Mouse (Mus musculus): Measurements from ENCODE around the gene St8sia1.

Gene St8sia1

GRCm38 (mm10) chr6:142979665-142980660, 15.7 kb upstream of the St8sia1 start:
- DNase-seq (ENCODE audit: low read depth, low spot score), result no peak

DNA sequence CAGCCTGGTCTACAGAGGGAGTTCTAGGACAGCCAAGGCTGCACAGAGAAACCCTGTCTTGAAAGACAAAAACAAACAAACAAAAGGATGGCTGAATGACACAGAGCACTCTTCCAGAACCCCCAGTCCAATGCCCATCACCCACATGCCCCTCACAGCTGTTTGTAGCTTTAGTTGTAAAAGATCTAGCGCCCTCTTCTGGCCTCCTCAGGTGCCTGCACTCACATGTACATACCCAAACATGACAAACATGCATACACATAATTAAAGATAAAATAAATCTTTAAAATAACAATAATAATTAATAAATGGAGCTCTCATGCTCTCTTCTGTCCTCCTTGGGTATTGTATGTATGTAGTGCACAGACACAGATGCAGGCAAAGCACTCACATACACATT, 13.0 kb upstream of the St8sia1 start:
- DNase-seq (ENCODE audit: low read depth, low spot score), result no peak

GRCm38 (mm10) chr6:142973289-142973688, 9.0 kb upstream of the St8sia1 start:
- DNase-seq (ENCODE audit: low read depth, low spot score), result no peak

GRCm38 (mm10) chr6:142972205-142972604, 8.0 kb upstream of the St8sia1 start:
- DNase-seq (ENCODE audit: low read depth, low spot score), result no peak

GRCm38 (mm10) chr6:142967407-142967806, 3.2 kb upstream of the St8sia1 start:
- DNase-seq (ENCODE audit: low read depth, low spot score), result no peak

DNA sequence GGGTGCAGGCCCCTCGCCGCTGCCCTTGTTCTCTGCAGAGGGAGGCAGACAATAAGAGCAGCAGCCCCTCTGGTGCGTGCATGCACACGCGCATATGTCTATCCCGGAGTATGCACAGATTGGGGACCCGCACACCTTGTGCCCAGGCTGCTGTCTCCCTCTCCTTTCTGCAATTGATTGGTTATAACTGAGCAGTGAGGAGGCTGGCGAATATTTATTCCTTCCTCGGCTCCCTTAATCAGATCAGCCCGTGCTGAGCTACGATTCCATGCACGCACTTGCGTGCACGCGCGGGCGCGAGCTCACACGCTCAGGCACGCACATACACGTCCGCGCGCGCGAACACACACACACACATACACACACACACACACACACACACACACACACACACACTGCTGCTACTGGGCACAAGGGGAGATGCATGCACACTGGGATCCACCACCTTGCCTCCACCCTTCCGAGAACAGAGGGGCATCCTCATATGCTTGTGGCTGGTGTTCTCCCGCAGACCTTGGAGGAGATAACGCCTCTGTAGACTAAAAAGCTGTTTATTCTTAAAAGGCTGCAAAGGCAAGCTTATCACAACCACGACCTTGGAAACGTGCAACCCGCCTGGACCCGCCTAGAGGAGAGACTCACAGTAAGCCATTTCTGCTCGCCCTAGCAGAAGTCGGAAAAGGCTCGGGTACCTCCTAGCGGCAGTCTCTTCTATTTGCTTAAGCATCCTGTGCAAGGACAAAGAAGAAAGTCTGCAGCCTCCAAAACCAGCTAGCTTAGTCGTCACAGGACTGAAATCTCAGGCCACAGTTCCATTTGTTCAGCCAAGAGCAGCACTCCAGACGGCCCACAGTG, 506 bp upstream of the St8sia1 start:
- DNase-seq (ENCODE audit: low read depth, low spot score), result peak; percentile 91

- DNase-seq (ENCODE audit: low read depth, low spot score), result peak; percentile 31
Observed at GRCm38 (mm10) chr6:142963480-142964075, 674 bp downstream of the St8sia1 start.

DNA sequence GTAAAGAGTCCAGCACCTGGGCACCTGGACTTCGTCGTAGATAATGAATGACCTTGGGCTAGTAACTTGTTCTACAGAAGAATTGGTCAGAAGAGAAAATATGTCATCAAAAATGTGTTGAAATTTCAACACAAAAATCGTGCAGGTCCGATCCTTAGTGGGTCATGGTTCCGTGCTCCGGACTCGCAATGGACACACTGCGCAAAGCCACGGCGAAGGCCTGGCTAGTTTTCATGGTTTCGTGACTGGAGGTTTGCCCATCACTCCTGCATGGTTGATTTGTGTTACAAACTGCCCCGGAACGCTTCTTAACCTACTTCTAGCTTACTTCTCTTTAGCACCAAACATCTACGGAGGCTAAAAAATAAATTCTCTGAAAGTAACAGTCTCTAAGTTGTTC, 1.4 kb downstream of the St8sia1 start:
- DNase-seq (ENCODE audit: low read depth, low spot score), result no peak

DNA sequence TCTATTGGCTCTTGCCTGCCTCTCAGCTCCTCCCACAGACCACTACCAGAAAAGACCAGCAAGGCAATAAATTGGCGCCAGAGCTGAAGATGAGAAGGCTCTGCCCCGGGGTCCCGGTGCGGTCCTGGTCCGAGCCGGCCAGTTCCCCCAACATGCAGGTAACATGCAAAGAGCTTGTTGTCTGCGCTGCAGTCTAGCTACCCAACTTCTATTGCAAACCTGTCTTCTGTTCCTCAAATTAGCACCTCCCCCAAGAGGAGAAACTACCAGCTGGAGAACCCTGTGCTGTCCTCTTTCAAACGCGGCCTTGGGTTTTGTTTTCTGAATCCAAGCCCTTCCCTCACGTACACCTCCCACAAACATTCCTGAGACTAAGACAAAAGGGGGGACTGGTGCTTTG, 1.8 kb downstream of the St8sia1 start:
- peak; percentile 47 for DNase-seq (ENCODE audit: low read depth, low spot score)

- no peak for DNase-seq (ENCODE audit: low read depth, low spot score)
Observed at GRCm38 (mm10) chr6:142961721-142962455, 2.4 kb downstream of the St8sia1 start.

- peak; percentile 45 for DNase-seq (ENCODE audit: low read depth, low spot score)
Observed at GRCm38 (mm10) chr6:142956556-142956955, 7.7 kb downstream of the St8sia1 start.

- DNase-seq (ENCODE audit: low read depth, low spot score), result no peak
Observed at GRCm38 (mm10) chr6:142955281-142955680, 9.0 kb downstream of the St8sia1 start.

DNA sequence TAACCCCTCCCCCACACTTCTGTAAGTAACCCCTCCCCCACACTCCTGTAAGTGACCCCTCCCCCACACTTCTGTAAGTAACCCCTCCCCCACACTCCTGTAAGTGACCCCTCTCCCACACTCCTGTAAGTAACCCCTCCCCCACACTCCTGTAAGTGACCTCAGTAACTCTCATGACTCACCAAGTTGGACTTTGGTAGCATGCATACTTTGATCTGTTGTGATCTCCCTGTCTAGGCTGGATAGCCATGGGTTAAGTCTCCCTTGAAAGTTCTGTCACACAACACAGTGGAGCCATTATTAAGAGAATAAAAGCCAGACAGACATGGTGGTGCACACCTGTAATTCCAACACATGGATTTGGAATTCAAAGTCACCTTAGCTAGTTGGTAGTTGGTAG, 11.1 kb downstream of the St8sia1 start:
- peak; percentile 39 for DNase-seq (ENCODE audit: low read depth, low spot score)

DNA sequence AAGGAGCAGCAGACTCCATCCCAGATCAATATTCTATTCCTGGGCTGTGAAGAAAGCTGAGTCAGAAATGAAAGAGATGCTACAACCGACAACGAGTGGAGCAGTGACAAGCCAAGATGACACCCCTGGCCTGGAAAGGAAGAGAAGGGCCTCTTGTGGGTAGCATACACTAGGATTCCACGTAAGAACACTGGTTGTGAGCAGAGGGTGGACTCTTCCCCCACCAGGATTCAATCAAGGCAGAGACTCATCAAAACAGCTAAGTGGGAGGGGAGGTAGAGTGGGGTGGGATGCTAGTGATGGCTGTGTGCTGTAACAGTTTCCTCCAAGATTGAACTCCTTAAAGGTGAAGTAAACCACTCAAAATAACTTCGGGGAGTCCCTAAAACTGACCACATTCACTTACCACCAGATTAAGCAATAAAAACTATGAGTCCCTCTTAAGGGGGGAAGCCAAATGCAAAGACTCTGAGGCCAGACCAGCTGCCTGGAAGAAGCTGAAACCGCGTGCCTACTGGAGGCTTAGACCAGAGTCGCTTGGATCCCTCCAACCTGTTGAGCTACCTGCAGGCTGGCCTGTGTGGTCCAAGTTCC, 11.8 kb downstream of the St8sia1 start:
- DNase-seq (ENCODE audit: low read depth, low spot score), result peak; percentile 63

GRCm38 (mm10) chr6:142951564-142952308, 12.5 kb downstream of the St8sia1 start:
- peak; percentile 38 for DNase-seq (ENCODE audit: low read depth, low spot score)

DNA sequence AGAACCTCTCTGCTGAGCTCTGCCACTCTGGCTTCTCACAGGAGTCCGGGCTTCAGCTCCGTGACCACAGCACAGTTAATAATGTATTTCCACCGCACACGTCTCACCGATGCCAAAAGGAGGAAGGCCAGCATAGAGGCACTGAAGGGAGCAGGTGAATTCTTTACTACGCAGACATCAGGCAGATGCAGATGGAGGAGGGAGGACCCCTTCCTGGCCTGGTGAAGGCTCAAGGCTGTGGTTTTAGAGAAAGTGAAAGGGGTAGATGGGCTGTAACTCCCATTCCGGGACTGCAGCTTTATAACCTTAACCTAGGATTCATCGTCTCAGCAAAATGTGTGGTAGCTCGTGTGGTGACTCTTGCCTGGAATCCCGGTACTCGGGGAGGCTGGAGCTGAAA, 13.9 kb downstream of the St8sia1 start:
- peak; percentile 52 for DNase-seq (ENCODE audit: low read depth, low spot score)

DNA sequence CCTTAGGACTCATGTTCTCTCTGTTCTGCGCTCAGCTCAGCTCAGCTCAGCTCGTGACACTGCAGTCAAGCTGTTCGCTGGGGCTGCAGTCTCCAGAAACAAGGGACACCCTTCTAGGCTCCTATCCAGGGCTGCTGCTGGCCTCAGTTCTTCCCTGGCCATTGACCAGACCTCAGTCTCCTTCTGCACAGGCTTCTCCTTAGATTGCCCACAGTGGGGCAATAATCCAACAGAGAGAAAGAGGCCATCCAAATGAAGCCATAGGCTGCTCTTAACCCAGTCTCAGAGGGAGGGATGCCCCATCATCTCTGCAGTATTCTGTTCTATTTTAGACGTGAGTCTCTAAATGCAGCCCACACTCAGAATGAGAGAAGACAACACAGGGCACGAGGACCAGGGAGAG, 15.3 kb downstream of the St8sia1 start:
- DNase-seq (ENCODE audit: low read depth, low spot score), result no peak

DNA sequence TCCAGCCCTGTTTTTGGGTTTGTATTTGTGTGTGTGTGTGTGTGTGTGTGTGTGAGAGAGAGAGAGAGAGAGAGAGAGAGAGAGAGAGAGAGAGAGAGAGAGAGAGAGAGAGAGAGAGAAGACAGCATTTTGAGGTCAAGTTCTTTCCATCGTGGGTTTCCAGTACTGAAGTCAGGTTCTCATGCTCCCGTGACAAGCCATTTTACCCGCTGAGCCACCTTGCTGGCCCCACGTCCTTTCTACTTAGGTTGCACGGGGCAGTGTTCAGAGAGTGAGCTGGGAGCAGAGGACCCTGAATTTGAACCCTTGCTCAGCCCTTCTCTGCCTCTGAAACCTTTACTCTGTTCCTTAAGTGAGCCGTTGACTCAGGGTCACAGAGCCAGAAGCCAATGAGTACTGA, 17.2 kb downstream of the St8sia1 start:
- peak; percentile 57 for DNase-seq (ENCODE audit: low read depth, low spot score)

DNA sequence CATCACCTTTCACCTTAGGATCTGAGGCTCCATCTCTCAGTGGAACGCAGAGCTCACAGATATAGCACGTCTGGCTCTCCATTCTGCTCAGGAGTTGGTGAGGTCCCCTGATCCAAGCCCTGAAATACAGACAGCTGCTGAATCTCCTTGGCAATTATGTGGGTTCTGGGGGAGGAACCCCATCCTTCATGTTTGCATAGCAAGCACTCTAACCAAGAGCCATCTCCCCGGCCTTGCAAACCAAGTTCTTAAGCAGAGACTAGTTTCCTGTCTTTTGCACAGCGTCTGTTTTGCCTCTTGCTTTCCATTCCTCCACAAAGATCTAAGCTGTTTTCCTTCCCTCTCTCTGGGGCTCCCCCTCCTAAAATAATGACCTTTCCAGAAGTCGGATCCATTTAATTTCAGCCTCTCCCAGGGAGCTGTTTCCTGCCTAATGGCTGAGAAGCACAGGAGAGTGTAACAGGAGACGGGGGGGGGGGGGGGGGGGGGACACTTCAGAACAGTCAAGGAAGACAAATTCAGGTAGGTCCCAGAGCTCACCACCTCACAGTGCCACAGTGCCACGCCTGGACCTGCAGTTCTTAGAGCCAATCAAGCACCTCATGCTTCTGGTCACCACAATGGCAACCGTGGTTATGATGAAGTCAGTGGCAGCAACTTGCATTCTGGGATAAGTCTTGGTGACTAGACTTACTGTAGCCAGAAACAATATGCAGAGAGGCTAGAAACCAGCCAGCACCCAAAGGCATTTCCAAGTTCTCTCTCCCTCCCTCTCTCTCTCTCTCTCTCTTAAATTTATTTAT, 18.0 kb downstream of the St8sia1 start:
- DNase-seq (ENCODE audit: low read depth, low spot score), result peak; percentile 66

Data from CD4-positive helper T cell, adult 2 months (primary cell).